Comparison of ENCODE assay signal across 9 mouse cellular contexts in the genomic region with DNA sequence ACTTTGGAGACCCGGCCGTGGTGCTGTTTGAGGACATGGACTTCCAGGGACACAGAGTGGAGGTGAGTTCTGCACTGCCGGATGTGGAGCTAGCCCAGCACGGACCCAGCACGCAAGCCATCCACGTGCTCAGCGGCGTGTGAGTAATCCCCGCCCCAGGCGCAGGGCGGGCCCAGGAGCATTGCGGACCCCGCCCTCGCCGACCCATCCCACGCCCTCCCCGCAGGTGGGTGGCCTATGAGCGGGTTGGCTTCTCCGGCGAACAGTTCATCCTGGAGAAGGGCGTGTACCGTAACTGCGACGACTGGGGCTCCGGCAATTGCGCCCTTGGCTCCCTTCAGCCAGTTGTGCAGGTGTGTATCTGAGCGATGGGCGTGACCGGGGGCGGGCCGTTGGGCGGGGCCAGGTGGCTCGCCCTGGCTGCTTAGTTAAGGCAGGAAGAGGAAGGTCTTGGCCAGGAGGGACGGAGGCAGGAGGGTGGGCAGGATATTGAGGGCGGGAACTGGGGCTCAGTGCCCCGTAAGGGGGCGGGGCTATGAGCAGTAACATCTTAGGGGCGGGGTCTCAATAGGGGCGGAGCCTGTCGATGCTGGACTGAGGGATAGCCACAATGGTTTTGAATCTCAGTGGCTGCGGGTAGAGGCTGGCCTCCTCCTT. TPM values are rescaled to one million over a fixed set of nuclear protein-coding genes. Genes with fewer than 3 reads are reported as not detected.
DNase-seq lines count a peak whose midpoint lies in the region; ATAC-seq and TF ChIP-seq lines count a peak whose summit lies in the region.
"Had no signal": no experiment of that assay in that cellular context is flagged by ENCODE, and none has a peak within 500 bp of the region (broad histone marks: within the 10 kb centered on the region; RNA-seq: fewer than 3 reads in every experiment).

No protein-coding gene starts in this region.

- no peaks in the 10 kb centered on the region for H3K9me3 ChIP-seq in embryonic facial prominence, embryonic 15.5 days (replicated peaks)
- H3K9me3 ChIP-seq in lung, embryonic 15.5 days, result no peaks in the 10 kb centered on the region

- no peaks in the 10 kb centered on the region for H3K36me3 ChIP-seq in embryonic facial prominence, embryonic 15.5 days
- no peaks in the 10 kb centered on the region for H3K36me3 ChIP-seq in lung, embryonic 15.5 days

- no peak overlapping the region for H3K9ac ChIP-seq in embryonic facial prominence, embryonic 15.5 days
- H3K9ac ChIP-seq in lung, embryonic 15.5 days, result 0 out of 2 replicates have a peak overlapping the region, but pooled peaks have one; percentile 5

- H3K27me3 ChIP-seq in embryonic facial prominence, embryonic 15.5 days, result peaks cover 12% of the 10 kb centered on the region; the same call in 1 of the 2 replicates
- no peaks in the 10 kb centered on the region for H3K27me3 ChIP-seq in lung, embryonic 15.5 days

- DNase-seq in CD8-positive naive resting alpha-beta T cell, adult 2 months (ENCODE audit: low read depth in 2 of 2, low spot score in 2 of 2), result peak; percentile 79 to 88
- peak; percentile 45 for DNase-seq in heart, postnatal 4 days
- peak; percentile 37 to 45 for DNase-seq in layer of hippocampus, adult 2 months (ENCODE audit: low spot score in 2 of 2)
- peak; percentile 45 for DNase-seq in ovary, postnatal 10 days (ENCODE audit: low spot score)
- DNase-seq in thymus, postnatal 0 days (ENCODE audit: low spot score), result peak; percentile 88

- under 1% methylated on average over 41 of the region's 41 CpGs for WGBS in embryonic facial prominence, embryonic 15.5 days
- under 1% methylated on average over 41 of the region's 41 CpGs for WGBS in lung, embryonic 15.5 days

- no peak for TF ChIP-seq POLR2A in bone marrow macrophage, adult 2 months (IDR thresholded peaks at IDR 0.05; ENCODE audit: borderline replicate concordance, low read depth, low read length)

- H3K27ac ChIP-seq in bone marrow macrophage, adult 2 months (ENCODE audit: insufficient read depth, low read depth, low read length), result no peak overlapping the region
- no peak overlapping the region for H3K27ac ChIP-seq in embryonic facial prominence, embryonic 15.5 days (replicated peaks)
- no peak overlapping the region for H3K27ac ChIP-seq in layer of hippocampus, adult 2 months
- peak overlapping the region; percentile 32; the same call in 1 of the 2 replicates for H3K27ac ChIP-seq in lung, embryonic 15.5 days

- H3K4me3 ChIP-seq in bone marrow macrophage, adult 2 months (ENCODE audit: insufficient read depth, low read length), result peak overlapping the region; percentile 65
- H3K4me3 ChIP-seq in embryonic facial prominence, embryonic 15.5 days (replicated peaks), result peak overlapping the region; percentile 43
- H3K4me3 ChIP-seq in layer of hippocampus, adult 2 months, result peak overlapping the region; percentile 59
- H3K4me3 ChIP-seq in lung, embryonic 15.5 days, result peak overlapping the region; percentile 42

- peak overlapping the region; percentile 75 for H3K4me2 ChIP-seq in embryonic facial prominence, embryonic 15.5 days (replicated peaks)
- H3K4me2 ChIP-seq in lung, embryonic 15.5 days, result peak overlapping the region; percentile 71

- no peak for TF ChIP-seq CTCF in bone marrow macrophage, adult 2 months (IDR thresholded peaks at IDR 0.05; ENCODE audit: low read depth, low read length)
- TF ChIP-seq CTCF in layer of hippocampus, adult 2 months (conservative IDR thresholded peaks at IDR 0.05), result no peak

- ATAC-seq in embryonic facial prominence, embryonic 15.5 days (ENCODE audit: insufficient number of reproducible peaks, low FRiP score, low TSS enrichment, low read depth), result peak; percentile 86
- peak; percentile 87 for ATAC-seq in lung, embryonic 15.5 days (ENCODE audit: borderline replicate concordance, extremely low read depth, low FRiP score, low TSS enrichment)

- peaks cover 4% of the 10 kb centered on the region; the same call in 1 of the 2 replicates for H3K4me1 ChIP-seq in bone marrow macrophage, adult 2 months (ENCODE audit: control insufficient read depth, insufficient read depth, low read length)
- H3K4me1 ChIP-seq in embryonic facial prominence, embryonic 15.5 days, result peaks cover 19% of the 10 kb centered on the region
- H3K4me1 ChIP-seq in lung, embryonic 15.5 days, result peaks cover 6% of the 10 kb centered on the region

RNA-seq across cellular contexts. Expression of a gene that starts 13.0 kb away (rescaled TPM):
- 1,130 and 1,142 TPM in 2 replicates for polyA plus RNA-seq in bone marrow macrophage, adult 2 months (2012; ENCODE audit: insufficient read depth, insufficient read length, missing spikeins)
- polyA plus RNA-seq in embryonic facial prominence, embryonic 15.5 days (2015; fragmentation: Nextera tagmentation; extraction: Ambion mirVana), result 17.1 and 17.9 TPM in 2 replicates
- total RNA-seq in heart, postnatal 4 days (2021), result 1 to 10 TPM; 4.3 to 5.6 TPM
- total RNA-seq in layer of hippocampus, adult 2 months (2021), result 1 to 10 TPM; 1.1 to 3.8 TPM
- 18.3 and 19.7 TPM in 2 replicates for polyA plus RNA-seq in lung, embryonic 15.5 days (2015; fragmentation: Nextera tagmentation; extraction: Ambion mirVana)
- 1,124 and 1,206 TPM in 2 replicates for polyA plus RNA-seq in thymus, postnatal 0 days (2015; fragmentation: Nextera tagmentation; extraction: Ambion mirVana)

RNA-seq across cellular contexts. Expression of a gene that starts 20.5 kb away (rescaled TPM):
- 2.5 and 5.8 TPM in 2 replicates for polyA plus RNA-seq in bone marrow macrophage, adult 2 months (2012; ENCODE audit: insufficient read depth, insufficient read length, missing spikeins)
- polyA plus RNA-seq in embryonic facial prominence, embryonic 15.5 days (2015; fragmentation: Nextera tagmentation; extraction: Ambion mirVana), result 16.9 and 23.7 TPM in 2 replicates
- 1 to 10 TPM; 1.2 to 2.0 TPM for total RNA-seq in heart, postnatal 4 days (2021)
- total RNA-seq in layer of hippocampus, adult 2 months (2021), result 10 to 100 TPM; 34.0 to 42.4 TPM
- polyA plus RNA-seq in lung, embryonic 15.5 days (2015; fragmentation: Nextera tagmentation; extraction: Ambion mirVana), result 9.1 and 9.6 TPM in 2 replicates
- 15.1 and 15.2 TPM in 2 replicates for polyA plus RNA-seq in thymus, postnatal 0 days (2015; fragmentation: Nextera tagmentation; extraction: Ambion mirVana)

RNA-seq across cellular contexts. Expression of a gene that starts 21.2 kb away (rescaled TPM):
- polyA plus RNA-seq in bone marrow macrophage, adult 2 months (2012; ENCODE audit: insufficient read depth, insufficient read length, missing spikeins), result 0.71 and 2.7 TPM in 2 replicates
- polyA plus RNA-seq in embryonic facial prominence, embryonic 15.5 days (2015; fragmentation: Nextera tagmentation; extraction: Ambion mirVana), result 12.4 and 16.7 TPM in 2 replicates
- total RNA-seq in heart, postnatal 4 days (2021), result not detected
- total RNA-seq in layer of hippocampus, adult 2 months (2021), result 1 to 10 TPM; 2.7 to 3.0 TPM
- polyA plus RNA-seq in lung, embryonic 15.5 days (2015; fragmentation: Nextera tagmentation; extraction: Ambion mirVana), result 3.0 and 5.6 TPM in 2 replicates
- polyA plus RNA-seq in thymus, postnatal 0 days (2015; fragmentation: Nextera tagmentation; extraction: Ambion mirVana), result 6.1 and 6.4 TPM in 2 replicates

RNA-seq across cellular contexts. Expression of a gene that starts 28.2 kb away (rescaled TPM):
- polyA plus RNA-seq in bone marrow macrophage, adult 2 months (2012; ENCODE audit: insufficient read depth, insufficient read length, missing spikeins), result not detected in 2 replicates
- polyA plus RNA-seq in embryonic facial prominence, embryonic 15.5 days (2015; fragmentation: Nextera tagmentation; extraction: Ambion mirVana), result not detected in 2 replicates
- total RNA-seq in heart, postnatal 4 days (2021), result not detected
- not detected for total RNA-seq in layer of hippocampus, adult 2 months (2021)
- not detected in 2 replicates for polyA plus RNA-seq in lung, embryonic 15.5 days (2015; fragmentation: Nextera tagmentation; extraction: Ambion mirVana)
- 0.57 and 0.60 TPM in 2 replicates for polyA plus RNA-seq in thymus, postnatal 0 days (2015; fragmentation: Nextera tagmentation; extraction: Ambion mirVana)
- polyA plus RNA-seq: frontal cortex, adult 2 months had no signal

RNA-seq across cellular contexts. Expression of a gene that starts 46.7 kb away (rescaled TPM):
- polyA plus RNA-seq in bone marrow macrophage, adult 2 months (2012; ENCODE audit: insufficient read depth, insufficient read length, missing spikeins), result 1,334 and 1,359 TPM in 2 replicates
- 470 and 490 TPM in 2 replicates for polyA plus RNA-seq in embryonic facial prominence, embryonic 15.5 days (2015; fragmentation: Nextera tagmentation; extraction: Ambion mirVana)
- 10 to 100 TPM; 70.4 to 72.6 TPM for total RNA-seq in heart, postnatal 4 days (2021)
- total RNA-seq in layer of hippocampus, adult 2 months (2021), result 100 to 1,000 TPM; 257 to 267 TPM
- polyA plus RNA-seq in lung, embryonic 15.5 days (2015; fragmentation: Nextera tagmentation; extraction: Ambion mirVana), result 406 and 408 TPM in 2 replicates
- polyA plus RNA-seq in thymus, postnatal 0 days (2015; fragmentation: Nextera tagmentation; extraction: Ambion mirVana), result 1,143 and 1,161 TPM in 2 replicates

Comparison
In these comparisons a context has a peak if more than half of its experiments do, and no peak if none do; other contexts are left out.
1. RNA of a gene that starts 13.0 kb away (polyA plus RNA-seq): 1,130 to 1,142 TPM in bone marrow macrophage, adult 2 months and 1,124 to 1,206 TPM in thymus, postnatal 0 days; 18.3 to 19.7 TPM in lung, embryonic 15.5 days and 17.1 to 17.9 TPM in embryonic facial prominence, embryonic 15.5 days; every median in the first group is over 10 times any median in the second.
2. Peak in every context shown above with its lines, with median percentiles within 50 percentile points of each other: DNase-seq and H3K4me3 ChIP-seq.